Mouse (Mus musculus) spleen, adult 2 months (tissue): ENCODE results near the gene Mgat4b. TPM values are rescaled to one million over a fixed set of nuclear protein-coding genes. Genes with fewer than 3 reads are reported as not detected.
"Not testable (repeated sequence)": the region's sequence is repeated elsewhere in the genome, so short reads cannot be mapped to it uniquely, and the experiment has no call there.

Experiments
- DNase-seq, 2 experiments: peaks; one replicate each; pipeline versions ENCODE4 v3.0.0 to v3.0.0-alpha.2; 2012 to 2021; ENCODE audit warnings: low spot score in 2 of 2, low read depth in 1 of 2
- H3K27ac ChIP-seq: fragments of 200-500 bp; 2 replicates; pipeline ENCODE4 v1.5.1; 2012; ENCODE audit warnings: low read length, inconsistent platforms; ENCODE audit not compliant: insufficient read depth
- H3K27me3 ChIP-seq: fragments of 200-500 bp; 2 replicates; pipeline ENCODE4 v1.6.1; 2012; ENCODE audit warnings: mild to moderate bottlenecking, moderate library complexity, low read length, inconsistent platforms; ENCODE audit not compliant: control insufficient read depth, insufficient read depth
- H3K36me3 ChIP-seq: fragments of 200-500 bp; 2 replicates; pipeline ENCODE4 v1.6.1; 2012; ENCODE audit warnings: mild to moderate bottlenecking, low read length, inconsistent platforms; ENCODE audit not compliant: control insufficient read depth, insufficient read depth
- H3K4me1 ChIP-seq: fragments of 200-500 bp; 2 replicates; pipeline ENCODE4 v1.6.1; 2011; ENCODE audit warnings: inconsistent platforms; ENCODE audit not compliant: control insufficient read depth, insufficient read depth, insufficient read length
- H3K4me3 ChIP-seq: fragments of 200-500 bp; 2 replicates; pipeline ENCODE4 v1.5.1; 2011; ENCODE audit warnings: mild to moderate bottlenecking, inconsistent platforms; ENCODE audit not compliant: insufficient read depth, insufficient read length; ENCODE audit errors: extremely low read depth
- CTCF ChIP-seq: fragments of 200-500 bp; IDR thresholded peaks from 2 replicates; pipeline ENCODE4 v1.5.1; 2011; ENCODE audit warnings: mild to moderate bottlenecking, inconsistent platforms; ENCODE audit not compliant: insufficient read depth, insufficient read length, insufficient replicate concordance; ENCODE audit errors: extremely low read depth
- POLR2A ChIP-seq: fragments of 200-500 bp; IDR thresholded peaks from 2 replicates; pipeline ENCODE4 v1.6.1; 2011; ENCODE audit warnings: low read depth, low read length, inconsistent platforms
- WGBS: fragments of 180-500 bp; shearing (Covaris S2); methylation state at CpG from one replicate; pipeline ENCODE4 v1.1.7; 2018; 5-methylcytosine and 5-hydroxymethylcytosine counted together
- polyA plus RNA-seq: library from polyadenylated mRNA; depleted of rRNA; stranded (reverse); fragments of >200 nt; gene quantifications from 2 replicates; pipeline ENCODE4 v1.2.3, GENCODE M21; 2012; rRNA removed

The Mgat4b gene
- polyA plus RNA-seq, result 32.6 and 41.5 TPM in 2 replicates

DNA sequence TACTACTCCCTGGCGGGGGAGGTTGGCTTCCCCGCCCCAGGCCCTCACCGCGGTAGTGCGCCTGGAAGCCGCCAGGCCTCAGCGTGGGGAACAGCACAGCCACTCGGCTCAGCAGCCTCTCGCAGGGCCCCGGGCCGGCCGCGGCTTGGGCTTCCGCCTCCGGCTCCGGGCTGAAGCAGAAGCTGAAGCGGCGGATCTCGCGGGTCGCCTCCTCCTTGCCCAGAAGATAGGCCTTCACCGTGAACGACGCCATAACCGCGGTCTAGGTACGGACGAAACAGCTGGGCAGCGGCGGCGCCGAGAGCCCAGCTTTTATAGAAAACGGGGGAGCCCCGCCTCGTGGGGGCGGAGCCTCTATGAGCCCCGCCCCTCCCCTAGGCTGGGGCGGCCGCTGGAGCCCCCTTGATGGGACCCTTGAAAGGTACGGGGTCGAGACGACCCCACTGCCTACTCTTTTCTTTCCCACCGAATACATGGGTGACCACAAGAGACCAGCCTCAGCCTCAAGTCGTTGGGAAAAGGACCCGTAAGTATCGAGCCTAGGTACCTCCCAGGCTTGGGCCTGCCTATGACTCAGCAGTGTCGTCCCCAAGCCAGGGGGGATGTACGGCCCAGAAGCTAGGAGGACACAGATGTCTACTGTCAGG is at the start of gene Mgat4b, which contains the start of gene Sqstm1:
TSS of gene Mgat4b (plus strand) at position 386 of the 647 bp plus-strand sequence.
TSS of gene Sqstm1 (minus strand) at position 323 of the 647 bp plus-strand sequence.
- peaks cover 5% of the 10 kb centered on the region; the same call in 1 of the 2 replicates for H3K4me1 ChIP-seq
- peaks cover 20% of the 10 kb centered on the region for H3K36me3 ChIP-seq
- peak within 1 kb of the TSS; percentile 90 for H3K4me3 ChIP-seq
- no peaks in the 10 kb centered on the region for H3K27me3 ChIP-seq
- TF ChIP-seq POLR2A (peak; percentile 96), CTCF (no peak)
- WGBS, result under 1% methylated on average over 48 of the region's 48 CpGs
- peak within 1 kb of the TSS; percentile 97 for H3K27ac ChIP-seq
- peak; percentile 57 to 67 for DNase-seq

- H3K4me3 ChIP-seq, result no peak overlapping the region
- H3K4me1 ChIP-seq, result peaks cover 6% of the 10 kb centered on the region; the same call in 1 of the 2 replicates
- 0 out of 2 replicates have a peak overlapping the region, but pooled peaks have one; percentile 11 for H3K27ac ChIP-seq
- DNase-seq, result peak; percentile 23 to 53
- H3K27me3 ChIP-seq, result no peaks in the 10 kb centered on the region
- 69% methylated on average over 10 of the region's 10 CpGs for WGBS
- peaks cover 23% of the 10 kb centered on the region for H3K36me3 ChIP-seq
- TF ChIP-seq CTCF, result peak; percentile 92
- no peak for TF ChIP-seq POLR2A
Observed at GRCm38 (mm10) chr11:50161578-50162304, 48.9 kb upstream of the Mgat4b start.

DNA sequence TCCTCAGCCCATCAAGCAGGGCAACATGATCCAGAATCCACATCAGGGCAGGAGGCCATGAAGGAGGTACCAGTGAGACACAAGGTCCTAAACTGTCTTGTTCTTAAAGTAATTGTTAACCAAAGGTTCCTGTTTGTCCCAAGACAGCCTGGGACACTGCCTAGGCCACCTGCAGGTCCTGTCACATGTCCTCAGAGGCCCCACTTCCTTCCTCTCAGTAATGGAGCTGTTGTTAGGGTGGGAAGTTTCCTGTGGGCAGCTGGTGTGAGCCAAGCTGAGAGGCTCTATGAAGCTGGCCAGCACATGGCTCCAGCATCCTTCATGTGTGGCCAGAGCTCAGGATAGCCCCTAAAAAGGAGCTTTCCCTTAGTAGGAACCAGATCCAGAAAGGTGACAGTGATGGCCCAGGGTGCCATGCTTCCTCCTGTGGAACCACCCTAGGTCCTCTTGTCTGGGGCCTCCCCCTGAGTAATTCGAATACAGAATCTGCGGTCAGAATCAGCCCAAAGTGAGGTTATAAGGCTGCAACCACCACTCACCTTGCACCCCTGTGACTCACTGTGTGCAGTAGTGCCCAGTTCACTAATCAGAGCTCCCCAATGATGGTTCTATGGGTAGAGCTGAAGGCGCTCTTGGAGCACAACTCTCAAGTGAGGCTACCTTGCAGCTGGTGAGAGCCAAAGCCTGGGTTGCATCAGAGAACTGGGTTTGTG is 48.2 kb upstream of the Mgat4b start:
- Histone ChIP-seq H3K4me3 (no peak overlapping the region), H3K27me3 (no peaks in the 10 kb centered on the region), H3K4me1 (peaks cover 6% of the 10 kb centered on the region; the same call in 1 of the 2 replicates), H3K36me3 (peaks cover 15% of the 10 kb centered on the region), H3K27ac (0 out of 2 replicates have a peak overlapping the region, but pooled peaks have one; percentile 11)
- DNase-seq, result no peak
- WGBS, result 85% methylated on average over 3 of the region's 3 CpGs
- TF ChIP-seq CTCF (no peak), POLR2A (no peak)

DNA sequence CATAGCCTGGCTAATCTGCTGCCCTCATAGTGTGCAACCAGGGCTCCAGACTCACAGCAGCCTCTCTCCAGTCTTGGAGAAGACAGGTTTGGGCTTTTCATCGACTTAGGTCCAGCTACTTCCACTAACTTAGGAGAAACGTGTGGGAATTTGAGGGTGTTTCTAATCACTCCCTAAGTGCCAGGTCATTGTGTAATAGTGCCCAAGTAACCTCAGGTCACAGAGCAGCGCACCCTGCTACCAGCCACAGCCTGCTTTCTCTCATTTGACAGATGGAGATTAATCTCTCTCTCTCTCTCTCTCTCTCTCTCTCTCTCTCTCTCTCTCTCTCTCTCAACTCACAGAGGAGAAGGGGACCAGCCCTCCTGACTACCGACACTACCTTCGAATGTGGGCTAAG is 42.3 kb upstream of the Mgat4b start:
- no peaks in the 10 kb centered on the region for H3K4me1 ChIP-seq
- 89% methylated on average over 5 of the region's 5 CpGs for WGBS
- H3K27ac ChIP-seq, result no peak overlapping the region
- DNase-seq, result no peak
- no peak for TF ChIP-seq POLR2A
- no peak for TF ChIP-seq CTCF
- H3K36me3 ChIP-seq, result peaks cover 10% of the 10 kb centered on the region
- no peaks in the 10 kb centered on the region for H3K27me3 ChIP-seq
- no peak overlapping the region for H3K4me3 ChIP-seq

- H3K4me1 ChIP-seq, DNase-seq: not testable (repeated sequence)
- WGBS, result 5% methylated on average over 19 of the region's 19 CpGs
Observed at GRCm38 (mm10) chr11:50174111-50174729, 36.5 kb upstream of the Mgat4b start, which contains the start of gene Mrnip. Mrnip (plus strand) TSS chr11:50174444.

GRCm38 (mm10) chr11:50174730-50175187 is 35.9 kb upstream of the Mgat4b start:
- DNase-seq, result peak; percentile 95 to 100
- under 1% methylated on average over 27 of the region's 27 CpGs for WGBS
- no peaks in the 10 kb centered on the region for H3K4me1 ChIP-seq
- H3K4me3 ChIP-seq, result peak overlapping the region; percentile 82
- H3K27ac ChIP-seq, result peak overlapping the region; percentile 34; the same call in 1 of the 2 replicates
- no peaks in the 10 kb centered on the region for H3K27me3 ChIP-seq
- TF ChIP-seq POLR2A, result peak; percentile 64
- TF ChIP-seq CTCF, result no peak
- peaks cover 5% of the 10 kb centered on the region for H3K36me3 ChIP-seq

More at GRCm38 (mm10) chr11:50174111-50174729, 36.5 kb upstream of the Mgat4b start, which contains the start of gene Mrnip:
- H3K4me3 ChIP-seq, result peak within 1 kb of the TSS; percentile 82
- H3K27me3 ChIP-seq, H3K36me3 ChIP-seq: not testable (repeated sequence)
- peak within 1 kb of the TSS; percentile 50; the same call in 1 of the 2 replicates for H3K27ac ChIP-seq
